In the genomic region with DNA sequence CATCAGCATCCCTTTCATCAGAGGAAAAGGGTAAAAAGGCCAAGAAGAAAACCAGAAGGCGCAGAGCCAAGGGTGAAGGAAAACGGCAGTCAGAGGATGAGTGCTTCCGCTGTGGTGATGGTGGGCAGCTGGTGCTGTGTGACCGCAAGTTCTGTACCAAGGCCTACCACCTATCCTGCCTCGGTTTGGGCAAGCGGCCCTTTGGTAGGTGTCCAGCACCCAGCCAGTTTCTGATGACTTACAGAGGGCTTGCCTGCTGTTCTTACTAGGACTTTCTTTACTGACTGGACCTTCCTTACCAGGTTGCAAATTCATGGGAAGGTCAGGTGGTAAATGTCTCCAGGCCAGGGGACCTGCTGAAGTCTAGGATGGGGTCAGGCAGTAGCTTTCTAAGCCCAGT, we compare ENCODE assay signal across 21 mouse cellular contexts.
"Had no signal": no experiment of that assay in that cellular context is flagged by ENCODE, and none has a peak within 500 bp of the region (broad histone marks: within the 10 kb centered on the region; RNA-seq: fewer than 3 reads in every experiment).

No protein-coding gene starts in this region.

- ATAC-seq: liver, postnatal 0 days; lung, postnatal 0 days; midbrain, embryonic 13.5 days; midbrain, embryonic 15.5 days had no signal

- H3K27ac ChIP-seq: lung, embryonic 15.5 days; macrophage; midbrain, embryonic 13.5 days; midbrain, embryonic 15.5 days; neural tube, embryonic 13.5 days; neural tube, embryonic 15.5 days had no signal

- H3K27me3 ChIP-seq: lung, embryonic 15.5 days; megakaryocyte, embryonic 14.5 days; midbrain, embryonic 13.5 days; midbrain, embryonic 15.5 days; neural tube, embryonic 13.5 days; neural tube, embryonic 15.5 days had no signal

- DNase-seq: liver, postnatal 0 days; lung, adult 2 months; lung, postnatal 14 days; lung, postnatal 36 days; retina, postnatal 1 day; right cerebral cortex, adult 18-20 months; right cerebral cortex, postnatal 25 days; right cerebral cortex, postnatal 4 days; spleen, adult 18-20 months; thymus, adult 18-20 months; thymus, postnatal 14 days; thymus, postnatal 36 days had no signal

- H3K9me3 ChIP-seq: lung, embryonic 15.5 days; megakaryocyte, embryonic 14.5 days; midbrain, embryonic 13.5 days; midbrain, embryonic 15.5 days; neural tube, embryonic 13.5 days; neural tube, embryonic 15.5 days had no signal

- H3K4me1 ChIP-seq: lung, embryonic 15.5 days; midbrain, embryonic 13.5 days; midbrain, embryonic 15.5 days; neural tube, embryonic 13.5 days; neural tube, embryonic 15.5 days had no signal

- H3K4me3 ChIP-seq: lung, embryonic 15.5 days; megakaryocyte, embryonic 14.5 days; midbrain, embryonic 13.5 days; midbrain, embryonic 15.5 days; neural tube, embryonic 13.5 days; neural tube, embryonic 15.5 days had no signal

- H3K4me2 ChIP-seq: lung, embryonic 15.5 days; midbrain, embryonic 11.5 days; midbrain, embryonic 13.5 days; midbrain, embryonic 15.5 days; neural tube, embryonic 13.5 days; neural tube, embryonic 15.5 days had no signal

- H3K9ac ChIP-seq: liver, postnatal 0 days; lung, embryonic 15.5 days; midbrain, embryonic 13.5 days; midbrain, embryonic 15.5 days; neural tube, embryonic 13.5 days; neural tube, embryonic 15.5 days had no signal
